Comparison of ENCODE assay signal across 8 mouse cellular contexts in the genomic region with DNA sequence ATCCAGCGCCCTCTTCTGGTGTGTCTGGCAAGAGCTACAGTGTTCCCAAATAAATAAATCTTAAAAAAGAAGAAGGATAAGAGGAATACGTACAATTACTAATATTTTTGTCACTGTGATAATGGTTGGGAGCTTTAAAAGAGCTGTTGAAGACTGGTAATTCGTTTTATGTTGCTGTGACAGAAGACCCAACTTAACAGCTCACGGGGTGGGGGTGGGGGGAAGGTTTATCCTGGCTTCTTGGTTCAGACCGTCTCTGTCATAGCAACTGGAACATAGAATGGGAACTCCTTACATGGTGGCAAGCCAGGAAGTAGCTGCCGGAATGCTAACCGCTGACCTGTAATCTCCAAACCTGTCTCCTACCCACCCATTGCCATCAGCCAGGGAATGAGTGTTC. TPM values are rescaled to one million over a fixed set of nuclear protein-coding genes. Genes with fewer than 3 reads are reported as not detected.
DNase-seq lines count a peak whose midpoint lies in the region; ATAC-seq and TF ChIP-seq lines count a peak whose summit lies in the region.

A gene (plus strand): TSS at position 301 of the 400 bp plus-strand sequence.

- no peaks in the 10 kb centered on the region for H3K27me3 ChIP-seq in heart, embryonic 11.5 days (ENCODE audit: control insufficient read depth, insufficient read depth, low read length)
- no peaks in the 10 kb centered on the region for H3K27me3 ChIP-seq in midbrain, embryonic 15.5 days (replicated peaks)

- 76% methylated on average over 7 of the region's 7 CpGs for WGBS in lung, adult 2 months
- 74% methylated on average over 7 of the region's 7 CpGs for WGBS in heart, embryonic 11.5 days (ENCODE audit: insufficient replicate concordance)
- WGBS in midbrain, embryonic 15.5 days: 84% methylated on average over 7 of the region's 7 CpGs

- H3K4me2 ChIP-seq in heart, embryonic 11.5 days: no peak within 1 kb of the TSS
- no peak within 1 kb of the TSS for H3K4me2 ChIP-seq in midbrain, embryonic 15.5 days

- DNase-seq in lung, adult 2 months: no peak
- no peak for DNase-seq in lung, postnatal 10 days
- DNase-seq in layer of hippocampus, postnatal 36 days: no peak
- no peak for DNase-seq in cerebellum, postnatal 14 days
- no peak for DNase-seq in ovary, postnatal 36 days (ENCODE audit: low spot score)

- no peaks in the 10 kb centered on the region for H3K9me3 ChIP-seq in heart, embryonic 11.5 days (replicated peaks; ENCODE audit: control insufficient read depth, low read length)
- no peaks in the 10 kb centered on the region for H3K9me3 ChIP-seq in midbrain, embryonic 15.5 days

- no peak within 1 kb of the TSS for H3K27ac ChIP-seq in cortical plate, adult 2 months (ENCODE audit: insufficient read depth, low read length)
- H3K27ac ChIP-seq in heart, embryonic 11.5 days (ENCODE audit: low read depth, low read length): no peak within 1 kb of the TSS
- no peak within 1 kb of the TSS for H3K27ac ChIP-seq in midbrain, embryonic 15.5 days

- H3K9ac ChIP-seq in heart, embryonic 11.5 days (ENCODE audit: low read depth, low read length): no peak within 1 kb of the TSS
- H3K9ac ChIP-seq in midbrain, embryonic 15.5 days: no peak within 1 kb of the TSS

- no peak for TF ChIP-seq CTCF in lung, adult 2 months (IDR thresholded peaks at IDR 0.05; ENCODE audit: insufficient read depth, low read length)
- no peak for TF ChIP-seq CTCF in cortical plate, adult 2 months (IDR thresholded peaks at IDR 0.05; ENCODE audit: extremely low read depth, insufficient read depth, low read length)

- H3K36me3 ChIP-seq in heart, embryonic 11.5 days (ENCODE audit: control insufficient read depth, insufficient read depth, low read length): peaks cover 4% of the 10 kb centered on the region; the same call in 1 of the 2 replicates
- H3K36me3 ChIP-seq in midbrain, embryonic 15.5 days (replicated peaks): peaks cover 4% of the 10 kb centered on the region

- H3K4me3 ChIP-seq in lung, adult 2 months (replicated peaks; ENCODE audit: extremely low read depth, low read depth, low read length): no peak within 1 kb of the TSS
- H3K4me3 ChIP-seq in cortical plate, adult 2 months (ENCODE audit: insufficient read depth, low read length): no peak within 1 kb of the TSS
- no peak within 1 kb of the TSS for H3K4me3 ChIP-seq in heart, embryonic 11.5 days (ENCODE audit: low read depth, low read length)
- no peak within 1 kb of the TSS for H3K4me3 ChIP-seq in midbrain, embryonic 15.5 days

- peaks cover 9% of the 10 kb centered on the region; the same call in 1 of the 2 replicates for H3K4me1 ChIP-seq in lung, adult 2 months (ENCODE audit: control insufficient read depth, insufficient read depth, low read length)
- H3K4me1 ChIP-seq in cortical plate, adult 2 months (ENCODE audit: control insufficient read depth, insufficient read depth, low read length): no peaks in the 10 kb centered on the region; the same call in 1 of the 2 replicates
- peaks cover 7% of the 10 kb centered on the region for H3K4me1 ChIP-seq in heart, embryonic 11.5 days (ENCODE audit: control insufficient read depth, insufficient read depth, low read length)
- H3K4me1 ChIP-seq in midbrain, embryonic 15.5 days: peaks cover 8% of the 10 kb centered on the region

- no peak for TF ChIP-seq POLR2A in lung, adult 2 months (IDR thresholded peaks at IDR 0.05; ENCODE audit: borderline replicate concordance, extremely low read depth, low read depth, low read length)
- TF ChIP-seq POLR2A in cortical plate, adult 2 months (IDR thresholded peaks at IDR 0.05; ENCODE audit: extremely low read depth, insufficient read depth, low read length): no peak

- no peak for ATAC-seq in heart, embryonic 11.5 days (replicated peaks; ENCODE audit: insufficient number of reproducible peaks, low FRiP score, low TSS enrichment)
- ATAC-seq in midbrain, embryonic 15.5 days (replicated peaks): no peak

RNA-seq across cellular contexts. Expression of the gene that starts here (rescaled TPM):
- 44.9 and 46.4 TPM in 2 replicates for polyA plus RNA-seq in lung, adult 2 months (2012; rRNA removed)
- polyA plus RNA-seq in cortical plate, adult 2 months (2012; rRNA removed): 31.4 and 32.0 TPM in 2 replicates
- polyA plus RNA-seq in heart, embryonic 11.5 days (2014; fragmentation: Nextera tagmentation; extraction: Ambion mirVana): 32.1 and 33.8 TPM in 2 replicates
- 10 to 100 TPM; 39.0 to 41.0 TPM for total RNA-seq in layer of hippocampus, postnatal 36 days (2021)
- 26.2 and 27.6 TPM in 2 replicates for polyA plus RNA-seq in midbrain, embryonic 15.5 days (2015; fragmentation: Nextera tagmentation; extraction: Ambion mirVana)
